Mouse (Mus musculus): ENCODE data around the gene Ank3. TPM values are rescaled to one million over a fixed set of nuclear protein-coding genes. Genes with fewer than 3 reads are reported as not detected.
A peak's percentile ranks its signal among the peaks of the same experiment; 100 is the strongest.

The Ank3 gene
- polyA plus RNA-seq, 2 experiments = 3.1 to 5.3 TPM

DNA sequence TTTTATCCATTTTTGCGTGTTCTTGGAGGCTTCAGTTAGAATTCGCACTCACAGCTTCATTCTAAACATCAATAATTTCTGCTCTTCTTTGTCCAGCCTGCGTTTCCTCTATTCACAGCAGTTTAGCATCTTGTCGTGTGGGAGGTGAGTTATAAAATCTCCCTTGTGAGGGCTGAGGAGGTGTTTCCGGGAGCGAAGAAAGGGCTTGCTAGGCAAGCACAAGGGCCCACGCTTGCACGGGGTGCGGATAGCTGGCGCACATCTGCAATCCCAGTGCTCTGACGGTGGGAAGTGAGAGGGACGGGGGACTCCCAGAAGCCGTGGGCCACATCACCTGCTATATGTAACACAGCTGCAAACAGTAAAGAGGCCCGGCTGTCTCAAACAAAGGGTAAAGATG lies 26.5 kb upstream of the Ank3 start:
- ATAC-seq (ENCODE audit: insufficient read depth) (no peak), DNase-seq (ENCODE audit: low read depth in 3 of 3, low spot score in 3 of 3) (no peak)
- H3K27ac ChIP-seq = no peak overlapping the region
- H3K27me3 ChIP-seq (ENCODE audit: control insufficient read depth, insufficient read depth, low read length) = no peaks in the 10 kb centered on the region
- TF ChIP-seq EP300 (IDR thresholded peaks at IDR 0.05; ENCODE audit: low read depth) = no peak
- TF ChIP-seq CTCF (IDR thresholded peaks at IDR 0.05; ENCODE audit: low read depth) = no peak
- no peaks in the 10 kb centered on the region for H3K4me1 ChIP-seq (replicated peaks; ENCODE audit: control insufficient read depth in 2 of 2, insufficient read depth in 2 of 2, low read length in 1 of 2)
- 79% methylated on average over 14 of the region's 14 CpGs for WGBS (ENCODE audit: insufficient replicate concordance)
- no peak overlapping the region for H3K9ac ChIP-seq (replicated peaks)
- H3K4me3 ChIP-seq (ENCODE audit: insufficient read depth in 1 of 2, low read depth in 2 of 2, low read length in 2 of 2) = no peak overlapping the region
- no peaks in the 10 kb centered on the region for H3K36me3 ChIP-seq (replicated peaks; ENCODE audit: control insufficient read depth, insufficient read depth, low read depth)
- H3K4me2 ChIP-seq (ENCODE audit: low read depth) = no peak overlapping the region
- H3K9me3 ChIP-seq (ENCODE audit: control insufficient read depth, low read length) = no peaks in the 10 kb centered on the region

DNA sequence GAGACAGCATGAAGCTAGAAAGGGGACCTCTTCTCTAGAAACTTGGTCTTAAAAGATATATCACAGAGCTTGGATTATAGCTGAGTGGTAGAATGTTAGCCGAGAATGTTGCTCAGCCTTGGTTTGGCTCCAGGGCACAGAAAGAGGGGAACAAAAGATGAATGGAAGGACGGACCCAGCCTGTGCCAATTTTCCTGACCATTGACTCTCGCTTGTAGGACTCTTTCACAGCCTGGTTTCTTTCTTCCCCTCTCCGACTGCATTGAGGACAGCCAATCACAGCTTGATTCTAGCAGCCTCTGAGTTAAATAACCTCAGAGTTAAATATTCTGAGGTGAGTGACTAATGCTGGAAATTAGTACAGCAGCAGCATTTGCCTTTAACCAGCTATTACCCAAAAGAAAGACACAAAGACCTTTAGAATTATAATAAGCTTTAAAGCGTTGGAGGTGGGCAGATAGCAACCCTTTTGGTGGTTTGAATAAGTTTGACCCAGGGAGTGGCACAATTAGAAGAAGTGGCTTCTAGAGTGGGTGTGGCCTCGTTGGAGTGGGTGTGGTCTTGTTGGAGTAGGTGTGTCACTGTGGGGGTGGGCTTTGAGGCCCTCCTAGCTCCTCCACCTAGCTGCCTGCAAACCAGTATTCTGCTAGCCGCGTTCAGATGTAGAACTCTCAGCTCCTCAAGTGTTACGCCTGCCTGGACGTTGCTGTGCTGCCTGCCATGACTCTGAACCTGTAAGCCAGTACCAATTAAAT lies 24.6 kb upstream of the Ank3 start:
- DNase-seq (ENCODE audit: low read depth in 3 of 3, low spot score in 3 of 3) (no peak), ATAC-seq (ENCODE audit: insufficient read depth) (no peak)
- H3K27me3 ChIP-seq (ENCODE audit: control insufficient read depth, insufficient read depth, low read length) = no peaks in the 10 kb centered on the region
- no peaks in the 10 kb centered on the region for H3K36me3 ChIP-seq (replicated peaks; ENCODE audit: control insufficient read depth, insufficient read depth, low read depth)
- H3K4me1 ChIP-seq (replicated peaks; ENCODE audit: control insufficient read depth in 2 of 2, insufficient read depth in 2 of 2, low read length in 1 of 2) = no peaks in the 10 kb centered on the region
- no peaks in the 10 kb centered on the region for H3K9me3 ChIP-seq (ENCODE audit: control insufficient read depth, low read length)
- H3K27ac ChIP-seq = no peak overlapping the region
- WGBS (ENCODE audit: insufficient replicate concordance) = 56% methylated on average over 10 of the region's 10 CpGs
- H3K9ac ChIP-seq (replicated peaks) = no peak overlapping the region
- H3K4me2 ChIP-seq (ENCODE audit: low read depth) = no peak overlapping the region
- TF ChIP-seq CTCF (IDR thresholded peaks at IDR 0.05; ENCODE audit: low read depth) = no peak
- TF ChIP-seq EP300 (IDR thresholded peaks at IDR 0.05; ENCODE audit: low read depth) = no peak
- no peak overlapping the region for H3K4me3 ChIP-seq (ENCODE audit: insufficient read depth in 1 of 2, low read depth in 2 of 2, low read length in 2 of 2)

- Histone ChIP-seq H3K4me1 (replicated peaks; ENCODE audit: control insufficient read depth in 2 of 2, insufficient read depth in 2 of 2, low read length in 1 of 2) (no peaks in the 10 kb centered on the region), H3K27ac (no peak overlapping the region), H3K27me3 (ENCODE audit: control insufficient read depth, insufficient read depth, low read length) (no peaks in the 10 kb centered on the region), H3K9me3 (ENCODE audit: control insufficient read depth, low read length) (no peaks in the 10 kb centered on the region), H3K4me3 (ENCODE audit: insufficient read depth in 1 of 2, low read depth in 2 of 2, low read length in 2 of 2) (no peak overlapping the region), H3K36me3 (replicated peaks; ENCODE audit: control insufficient read depth, insufficient read depth, low read depth) (no peaks in the 10 kb centered on the region), H3K4me2 (ENCODE audit: low read depth) (no peak overlapping the region), H3K9ac (replicated peaks) (no peak overlapping the region)
- DNase-seq (ENCODE audit: low read depth in 3 of 3, low spot score in 3 of 3) (no peak), ATAC-seq (ENCODE audit: insufficient read depth) (no peak)
- WGBS (ENCODE audit: insufficient replicate concordance) = 39% methylated on average over 7 of the region's 7 CpGs
- no peak for TF ChIP-seq EP300 (IDR thresholded peaks at IDR 0.05; ENCODE audit: low read depth)
- peak; percentile 56 for TF ChIP-seq CTCF (IDR thresholded peaks at IDR 0.05; ENCODE audit: low read depth)
These were observed 23.4 kb upstream of the Ank3 start for GRCm38 (mm10) chr10:69375154-69375553.

DNA sequence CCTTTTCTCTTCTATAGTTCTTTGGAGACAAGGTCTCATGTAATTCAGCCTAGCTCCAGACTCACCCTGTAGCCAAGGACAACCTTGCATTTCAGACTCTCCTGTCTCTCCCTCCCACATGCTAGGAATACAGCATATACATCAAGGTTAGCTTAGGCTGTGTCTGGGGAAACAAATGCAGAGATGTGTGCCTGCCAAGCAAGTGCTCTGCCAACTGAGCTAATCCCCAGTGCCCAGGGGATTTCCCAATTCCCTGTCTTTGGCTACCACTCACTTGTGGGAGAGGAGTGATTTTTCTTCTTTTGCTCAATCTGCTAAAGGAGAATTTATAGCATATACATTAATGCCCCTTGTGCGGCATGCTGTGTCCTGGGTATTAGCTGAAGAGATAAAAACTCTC lies 15.4 kb upstream of the Ank3 start:
- no peak for TF ChIP-seq EP300 (IDR thresholded peaks at IDR 0.05; ENCODE audit: low read depth)
- no peak for TF ChIP-seq CTCF (IDR thresholded peaks at IDR 0.05; ENCODE audit: low read depth)
- WGBS (ENCODE audit: insufficient replicate concordance) = 68% methylated on average over 1 of the region's 1 CpGs

DNA sequence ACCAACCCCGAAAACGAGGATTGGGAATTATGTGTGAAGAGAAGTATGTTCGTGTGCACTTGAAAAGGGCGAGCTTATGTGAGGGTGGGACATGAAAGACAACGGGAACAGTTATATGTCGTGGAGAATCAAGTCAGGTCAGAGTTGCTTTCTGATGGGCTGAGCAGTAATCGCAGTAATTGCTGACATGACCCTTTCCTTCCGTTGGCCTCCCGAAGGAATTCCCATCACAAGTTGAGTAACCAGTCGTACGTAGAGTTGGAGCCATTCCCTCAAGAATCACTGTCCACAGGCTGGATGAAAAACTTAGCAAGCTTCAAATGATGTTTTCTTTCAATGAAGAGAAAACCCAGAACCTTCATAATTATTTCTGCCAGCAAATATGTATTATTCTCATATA lies 13.9 kb upstream of the Ank3 start:
- Histone ChIP-seq H3K4me2 (ENCODE audit: low read depth) (no peak overlapping the region), H3K4me1 (replicated peaks; ENCODE audit: control insufficient read depth in 2 of 2, insufficient read depth in 2 of 2, low read length in 1 of 2) (no peaks in the 10 kb centered on the region), H3K4me3 (ENCODE audit: insufficient read depth in 1 of 2, low read depth in 2 of 2, low read length in 2 of 2) (no peak overlapping the region), H3K36me3 (replicated peaks; ENCODE audit: control insufficient read depth, insufficient read depth, low read depth) (no peaks in the 10 kb centered on the region), H3K9ac (replicated peaks) (no peak overlapping the region), H3K9me3 (ENCODE audit: control insufficient read depth, low read length) (no peaks in the 10 kb centered on the region), H3K27ac (no peak overlapping the region), H3K27me3 (ENCODE audit: control insufficient read depth, insufficient read depth, low read length) (no peaks in the 10 kb centered on the region)
- no peak for DNase-seq (ENCODE audit: low read depth in 3 of 3, low spot score in 3 of 3)
- TF ChIP-seq CTCF (IDR thresholded peaks at IDR 0.05; ENCODE audit: low read depth) (no peak), EP300 (IDR thresholded peaks at IDR 0.05; ENCODE audit: low read depth) (no peak)
- WGBS (ENCODE audit: insufficient replicate concordance) = 66% methylated on average over 11 of the region's 11 CpGs
- ATAC-seq (ENCODE audit: insufficient read depth) = no peak

More for the DNA sequence above, 15.4 kb upstream of the Ank3 start:
- Histone ChIP-seq H3K4me2 (ENCODE audit: low read depth) (no peak overlapping the region), H3K27ac (no peak overlapping the region), H3K27me3 (ENCODE audit: control insufficient read depth, insufficient read depth, low read length) (no peaks in the 10 kb centered on the region), H3K9me3 (ENCODE audit: control insufficient read depth, low read length) (no peaks in the 10 kb centered on the region), H3K4me3 (ENCODE audit: insufficient read depth in 1 of 2, low read depth in 2 of 2, low read length in 2 of 2) (no peak overlapping the region), H3K9ac (replicated peaks) (no peak overlapping the region), H3K36me3 (replicated peaks; ENCODE audit: control insufficient read depth, insufficient read depth, low read depth) (no peaks in the 10 kb centered on the region), H3K4me1 (replicated peaks; ENCODE audit: control insufficient read depth in 2 of 2, insufficient read depth in 2 of 2, low read length in 1 of 2) (no peaks in the 10 kb centered on the region)
- ATAC-seq (ENCODE audit: insufficient read depth) (no peak), DNase-seq (ENCODE audit: low read depth in 3 of 3, low spot score in 3 of 3) (no peak)
